Mouse (Mus musculus) kidney, adult 9 months (tissue): ENCODE measurements around the gene Lamc3.
"Not testable (repeated sequence)": the region's sequence is repeated elsewhere in the genome, so short reads cannot be mapped to it uniquely, and the experiment has no call there.

ENCODE experiments used
- DNase-seq: peaks from one replicate; pipeline ENCODE4 v3.0.0; 2022

Gene Lamc3

DNA sequence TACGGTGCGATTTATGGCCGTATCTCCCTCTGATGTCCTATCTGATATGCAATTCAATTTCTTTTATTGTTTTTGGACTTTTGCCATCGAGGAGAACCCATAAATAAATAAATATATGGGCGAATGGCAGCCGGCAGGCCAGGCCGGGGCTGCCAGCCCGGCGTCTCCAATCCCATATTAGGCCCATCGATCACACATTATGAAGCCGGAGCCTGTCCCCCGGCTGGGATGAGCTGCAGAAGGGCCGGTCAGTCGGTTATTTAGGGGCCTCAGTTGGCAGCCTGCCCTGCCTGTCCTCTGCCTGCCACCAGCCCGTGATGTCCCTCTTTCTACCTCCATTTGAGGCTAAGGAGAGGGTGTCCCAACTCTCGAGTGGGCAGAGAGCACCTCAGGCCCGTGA, 8.5 kb upstream of the Lamc3 start:
- DNase-seq: no peak

DNA sequence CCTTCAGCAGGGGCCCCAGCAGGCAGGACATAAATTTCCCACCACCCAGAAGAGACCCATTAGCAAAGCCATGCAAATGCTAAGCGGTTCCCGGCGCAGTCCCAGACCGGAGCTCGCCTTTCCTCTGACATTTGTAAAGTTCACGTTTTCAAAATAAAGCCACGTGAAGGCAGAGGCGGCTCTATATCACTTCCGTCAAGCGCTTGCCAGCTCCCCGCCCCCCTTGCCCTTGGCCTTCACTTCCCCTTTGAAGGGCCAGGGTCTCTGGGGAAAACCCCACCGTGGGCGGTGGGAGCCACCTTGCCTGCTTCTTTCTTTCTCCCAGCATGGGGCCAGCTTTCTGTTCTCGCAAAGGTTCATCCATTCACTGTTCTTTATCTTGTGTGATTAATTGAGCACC, 6.2 kb upstream of the Lamc3 start:
- DNase-seq: no peak

DNA sequence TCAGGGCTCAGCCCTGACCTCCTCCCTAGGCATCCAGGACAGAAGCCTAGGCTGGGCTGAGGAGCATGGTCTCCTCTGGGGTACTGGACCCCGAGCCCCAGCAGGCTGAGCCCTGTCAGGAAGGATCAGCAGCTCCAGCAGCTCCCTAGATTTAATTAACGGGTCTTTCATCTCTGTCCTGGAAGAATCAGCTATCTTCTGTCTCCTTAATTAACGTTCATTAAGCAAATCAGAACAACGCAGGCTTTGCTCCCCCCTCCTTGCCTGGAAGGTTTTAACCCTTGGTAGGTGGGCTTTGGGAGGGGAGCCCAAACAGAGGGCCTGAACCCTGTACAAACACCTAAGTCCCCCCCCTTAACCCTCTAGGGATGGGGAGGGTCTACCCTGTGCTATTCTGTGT, 4.0 kb upstream of the Lamc3 start:
- DNase-seq: no peak

DNA sequence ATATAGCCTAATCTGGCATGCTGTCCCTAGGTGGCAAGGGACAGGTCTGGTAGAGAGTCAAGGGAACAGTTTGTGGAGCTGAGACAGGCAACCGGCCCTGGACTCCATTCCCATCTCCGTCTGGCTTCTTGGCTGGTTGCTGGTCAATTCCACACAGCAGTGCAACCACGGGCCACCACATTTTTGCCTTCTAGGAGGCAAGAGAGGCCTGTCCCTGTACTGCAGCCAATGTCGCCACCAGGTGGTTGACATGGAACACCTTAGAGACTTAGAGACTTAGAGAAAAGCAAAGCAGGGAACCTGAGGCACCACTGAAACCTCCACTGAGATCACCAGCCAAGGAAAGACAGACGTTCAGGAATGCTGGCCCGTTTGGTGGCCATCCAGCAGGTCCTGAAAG, 2.3 kb upstream of the Lamc3 start:
- DNase-seq: peak; percentile 58

DNA sequence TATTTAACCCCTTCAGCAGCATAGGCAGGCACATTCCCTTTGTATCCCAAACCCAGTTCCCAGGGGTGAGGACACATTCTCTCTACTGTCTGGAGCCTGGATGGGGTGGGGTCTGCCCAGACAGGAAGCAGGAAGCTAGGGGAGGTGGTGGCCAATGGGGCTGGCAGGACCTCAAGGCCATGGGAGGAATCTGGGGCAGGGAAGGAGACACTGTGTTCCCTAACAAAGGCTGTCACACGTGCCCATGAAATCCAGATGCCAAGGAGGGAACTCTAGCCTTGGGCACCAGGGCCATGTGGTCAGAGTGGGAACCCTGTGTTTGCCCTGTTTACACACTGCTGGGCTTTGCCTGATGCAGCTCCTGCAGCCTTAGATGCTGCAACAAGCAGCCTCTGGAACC, 1.8 kb downstream of the Lamc3 start:
- DNase-seq: no peak

DNA sequence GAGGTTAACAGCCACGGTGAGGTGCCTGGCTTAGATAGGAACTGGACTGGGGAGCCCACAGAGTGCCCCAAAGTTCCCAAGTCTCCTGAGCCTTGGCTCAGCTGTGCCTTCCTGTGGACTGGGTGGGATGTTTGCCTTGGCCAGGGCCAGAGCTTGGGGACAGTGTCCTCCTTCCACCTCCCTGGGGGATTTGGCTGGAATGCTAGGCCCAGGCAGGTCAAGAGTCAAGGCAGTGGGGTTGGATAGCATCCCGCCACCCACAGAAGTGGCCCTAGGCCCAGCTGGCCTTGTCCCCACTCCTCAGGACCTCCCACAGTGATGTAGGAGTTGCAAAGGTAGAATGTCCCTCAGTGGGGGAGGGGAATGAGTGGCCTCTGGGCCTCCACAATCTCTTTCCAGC, 4.1 kb downstream of the Lamc3 start:
- DNase-seq: peak; percentile 48

DNA sequence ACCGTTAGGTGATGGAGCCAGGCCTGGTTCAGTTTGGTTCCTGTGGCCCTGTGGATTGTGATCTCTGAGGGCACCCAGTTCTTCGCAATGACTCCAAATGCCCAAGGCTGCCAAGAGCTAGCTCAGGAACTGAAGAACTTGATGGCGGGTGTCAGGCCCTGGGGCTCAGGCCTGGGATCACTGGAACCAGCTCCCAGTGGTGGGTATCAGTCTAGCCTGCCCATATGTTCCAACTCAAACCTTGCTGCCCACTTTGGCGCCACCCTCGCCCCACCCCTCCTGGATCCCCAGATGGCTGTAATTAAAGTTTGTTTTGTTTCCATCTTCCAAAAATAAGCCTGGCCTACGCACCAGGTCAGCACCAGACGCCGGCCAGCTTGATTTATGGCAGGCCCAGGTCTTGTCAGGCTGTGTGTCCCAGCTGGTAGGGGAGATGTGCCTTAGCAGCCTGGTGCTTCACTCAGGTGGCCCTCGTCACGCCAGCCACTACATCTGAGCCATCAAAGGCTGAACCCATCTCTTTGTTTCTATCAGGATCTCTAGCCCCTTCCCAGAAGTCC, 6.1 kb downstream of the Lamc3 start:
- DNase-seq: no peak

DNA sequence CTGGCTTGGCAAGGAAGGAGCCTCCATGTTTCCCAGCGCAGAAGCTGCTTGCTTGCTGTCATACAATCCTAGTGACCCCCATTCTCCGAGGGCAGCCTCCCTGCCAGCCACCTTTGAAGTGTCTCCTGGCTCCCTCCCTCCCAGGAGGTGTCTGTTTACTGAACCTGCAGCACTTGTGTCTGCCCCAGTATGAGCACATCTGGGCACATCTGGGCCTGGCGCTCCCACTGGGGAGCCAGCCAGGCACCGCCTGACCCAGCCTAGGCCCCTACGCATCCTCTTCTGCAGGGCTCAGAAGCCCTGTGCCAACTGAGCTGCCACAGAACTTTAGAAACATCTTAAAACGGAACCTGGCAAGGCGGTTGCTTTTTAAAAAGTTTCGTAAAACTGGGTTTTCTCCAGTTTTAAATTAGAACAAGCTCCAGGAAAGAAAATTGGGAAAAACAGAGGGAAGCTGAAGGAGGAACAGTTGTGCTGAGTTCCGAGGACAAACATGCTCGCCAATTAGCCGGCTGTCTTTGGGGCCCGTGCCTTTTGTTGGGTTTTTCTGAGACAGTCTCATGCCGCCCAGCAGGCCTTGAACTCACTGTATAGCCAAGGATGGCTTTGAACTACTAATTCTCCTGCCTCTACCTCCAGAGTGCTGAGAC, 7.3 kb downstream of the Lamc3 start:
- no peak for DNase-seq

DNA sequence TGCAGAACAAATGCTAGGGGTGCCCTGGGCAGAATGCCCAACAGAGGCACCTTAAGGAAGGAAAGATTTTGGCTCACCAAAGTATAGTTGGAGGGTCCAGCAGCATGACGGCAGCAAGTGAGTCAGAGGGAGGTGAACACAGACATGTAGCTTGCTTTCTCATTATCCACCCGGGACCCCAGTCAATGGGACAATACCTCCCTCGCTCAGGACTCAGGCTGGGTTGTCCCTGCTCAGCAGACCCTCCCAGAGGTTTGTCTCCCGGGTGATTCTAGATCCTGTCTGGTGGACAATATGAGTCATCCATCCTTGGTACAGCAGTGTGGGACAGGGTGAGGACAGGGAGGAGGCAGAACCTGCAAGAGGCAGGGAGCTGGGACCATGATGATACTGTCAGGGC, 13.8 kb downstream of the Lamc3 start:
- no peak for DNase-seq

DNA sequence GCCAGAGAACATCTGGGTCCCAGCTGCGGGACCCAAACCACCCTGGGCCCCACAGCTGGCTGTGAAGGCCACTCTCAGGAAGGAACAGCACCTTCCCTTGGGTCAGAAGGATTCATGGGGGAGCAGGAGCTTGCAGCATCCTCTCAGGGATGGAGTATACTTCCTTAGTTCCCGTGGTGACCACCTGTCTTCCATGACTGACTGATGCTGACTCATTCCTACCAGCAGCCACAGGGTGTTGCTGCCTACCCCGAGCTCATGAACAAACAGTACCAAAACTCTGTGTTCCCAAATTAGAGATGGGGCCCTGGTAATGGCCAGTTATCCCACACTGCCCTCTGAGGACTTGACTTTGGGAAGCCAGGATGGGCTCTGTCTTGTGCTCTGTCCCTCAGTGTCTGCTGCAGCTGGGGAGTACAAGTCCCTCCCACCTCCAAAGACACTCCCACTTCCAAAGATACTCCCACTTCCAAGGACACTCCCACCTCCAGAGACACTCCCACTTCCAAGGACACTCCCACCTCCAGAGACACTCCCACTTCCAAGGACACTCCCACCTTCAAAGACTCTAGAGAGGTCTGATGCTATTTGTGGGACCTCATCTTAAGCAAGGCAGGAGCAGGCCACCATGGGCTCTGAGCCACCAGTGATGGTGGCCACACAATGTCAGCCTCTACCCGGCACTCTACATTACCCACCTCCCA, 14.7 kb downstream of the Lamc3 start:
- peak; percentile 43 for DNase-seq

DNA sequence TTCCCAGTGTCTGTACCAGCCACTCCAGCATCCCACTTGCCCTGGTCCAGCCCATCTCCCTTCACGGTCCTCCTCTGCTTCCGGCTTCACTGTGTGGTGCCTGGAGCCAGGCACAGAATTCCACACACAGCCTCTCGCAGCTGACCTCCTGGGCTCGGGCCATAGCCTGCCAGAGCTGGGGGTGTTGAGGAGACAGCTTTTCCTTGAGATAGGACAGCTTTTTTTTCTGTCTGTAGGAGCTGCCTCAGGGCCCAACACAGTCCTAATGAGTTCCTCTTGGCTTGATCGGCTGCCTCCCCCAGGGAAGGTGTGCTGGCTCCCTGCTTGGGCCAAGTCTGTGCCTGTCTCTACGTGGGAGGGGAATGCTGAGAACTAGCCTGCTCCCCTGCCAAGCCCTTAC, 17.0 kb downstream of the Lamc3 start:
- no peak for DNase-seq

DNA sequence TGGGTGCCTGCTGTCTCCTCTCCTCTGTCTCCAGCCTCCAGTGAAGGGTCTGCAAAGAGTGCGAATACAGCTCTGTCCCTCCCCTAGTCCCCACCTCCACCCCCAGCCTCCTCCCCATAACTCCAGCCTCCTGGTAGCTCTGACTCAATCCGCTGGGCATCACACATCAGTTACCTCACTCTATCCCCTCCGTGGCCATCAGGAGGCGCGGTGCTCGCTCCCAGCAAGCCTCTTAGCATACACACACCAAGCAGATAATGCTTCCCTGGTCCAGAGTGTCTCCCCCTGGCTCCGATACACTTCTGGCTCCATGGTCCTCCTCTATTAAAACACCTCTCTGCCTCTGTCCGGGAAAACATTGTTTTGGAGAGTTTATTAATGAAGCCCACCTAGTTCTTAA, 17.5 kb downstream of the Lamc3 start:
- DNase-seq: no peak

DNA sequence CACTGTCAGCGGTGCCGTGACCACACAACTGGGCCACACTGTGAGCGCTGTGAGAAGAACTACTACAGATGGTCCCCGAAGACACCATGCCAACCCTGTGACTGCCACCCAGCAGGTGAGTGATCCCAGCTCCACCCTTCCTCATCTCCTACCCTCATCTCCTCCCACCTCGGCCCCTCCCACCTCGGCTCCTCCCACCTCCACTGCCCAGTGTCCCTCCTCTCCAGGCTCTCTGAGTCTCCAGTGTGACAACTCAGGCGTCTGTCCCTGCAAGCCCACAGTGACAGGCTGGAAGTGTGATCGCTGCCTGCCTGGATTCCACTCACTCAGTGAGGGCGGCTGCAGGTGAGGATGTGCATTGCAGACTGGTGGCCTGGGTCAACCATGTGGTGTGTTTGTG, 18.6 kb downstream of the Lamc3 start:
- no peak for DNase-seq

DNA sequence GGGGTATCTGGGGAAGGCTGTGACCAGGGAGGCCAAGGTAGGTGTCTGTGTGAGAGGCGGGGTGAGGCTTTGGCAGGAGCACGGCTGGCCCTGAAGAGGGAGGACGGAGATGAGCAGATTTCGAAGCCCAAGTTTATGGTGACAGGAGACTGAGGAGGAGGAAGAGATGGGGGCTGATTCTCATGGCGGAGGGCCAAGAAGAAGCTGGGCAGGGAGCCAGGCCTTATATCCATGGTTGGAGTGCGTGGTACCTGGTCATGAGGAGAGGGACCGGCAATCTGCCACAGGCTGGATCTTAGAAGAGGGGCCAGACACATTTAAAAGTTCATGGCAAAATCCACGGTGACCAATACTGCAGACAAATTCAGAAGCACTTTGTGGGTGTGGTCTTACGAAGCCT, 19.3 kb downstream of the Lamc3 start:
- no peak for DNase-seq

DNA sequence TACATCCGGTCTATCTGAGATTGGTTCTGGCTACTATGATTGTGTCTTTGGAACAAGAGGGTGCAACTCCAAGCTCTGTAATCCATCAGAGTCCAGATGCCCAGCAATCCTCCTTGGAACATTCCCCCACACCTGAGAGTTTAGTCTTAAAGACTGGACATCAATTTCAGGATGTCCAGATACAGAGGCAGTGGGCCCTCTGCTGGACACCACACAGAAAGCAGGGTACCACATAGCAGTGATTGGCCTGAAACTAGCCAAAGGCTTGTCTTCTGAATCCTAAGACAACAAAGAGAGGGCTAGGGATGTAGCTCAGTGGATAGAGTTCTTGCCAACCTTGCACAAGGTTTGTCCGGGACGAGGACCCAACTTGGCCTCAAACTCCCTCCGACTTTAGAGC, 25.5 kb downstream of the Lamc3 start:
- DNase-seq: no peak

DNA sequence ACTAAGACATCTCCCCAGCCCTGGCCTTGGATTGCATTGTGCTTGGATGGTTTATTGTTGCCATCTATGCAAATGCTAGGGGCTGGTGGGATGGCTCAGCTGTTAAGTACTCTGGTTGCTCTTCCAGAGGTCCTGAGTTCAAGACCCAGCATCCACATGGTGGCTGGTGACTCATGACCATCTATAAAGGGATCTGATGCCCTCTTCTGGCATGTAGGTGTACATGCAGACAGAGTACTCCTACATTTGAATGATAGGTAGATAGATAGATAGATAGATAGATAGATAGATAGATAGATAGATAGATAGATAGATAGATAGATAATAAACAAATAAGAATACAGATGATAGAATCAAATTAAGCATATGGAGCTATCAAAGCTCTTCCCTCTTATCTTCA, 27.1 kb downstream of the Lamc3 start:
- not testable (repeated sequence) for DNase-seq

DNA sequence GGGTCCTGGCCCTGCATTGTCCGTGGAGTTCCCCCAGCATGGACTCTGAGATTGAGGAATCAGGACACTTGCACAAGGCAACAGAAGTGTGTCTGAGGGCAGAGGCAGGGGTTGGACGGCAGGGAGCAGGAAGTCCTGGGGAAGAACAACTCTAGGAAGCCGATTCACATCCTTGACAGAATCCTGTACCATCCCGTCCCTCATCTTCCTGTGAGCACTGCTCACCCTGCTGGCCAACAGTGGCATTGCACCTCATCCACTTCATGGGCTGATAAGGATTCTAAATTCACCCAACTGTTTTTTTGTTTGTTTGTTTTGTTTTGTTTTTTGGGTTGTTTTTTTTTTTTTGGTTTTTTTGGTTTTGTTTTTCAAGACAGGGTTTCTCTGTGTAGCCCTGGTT, 28.0 kb downstream of the Lamc3 start:
- DNase-seq: peak; percentile 74

DNA sequence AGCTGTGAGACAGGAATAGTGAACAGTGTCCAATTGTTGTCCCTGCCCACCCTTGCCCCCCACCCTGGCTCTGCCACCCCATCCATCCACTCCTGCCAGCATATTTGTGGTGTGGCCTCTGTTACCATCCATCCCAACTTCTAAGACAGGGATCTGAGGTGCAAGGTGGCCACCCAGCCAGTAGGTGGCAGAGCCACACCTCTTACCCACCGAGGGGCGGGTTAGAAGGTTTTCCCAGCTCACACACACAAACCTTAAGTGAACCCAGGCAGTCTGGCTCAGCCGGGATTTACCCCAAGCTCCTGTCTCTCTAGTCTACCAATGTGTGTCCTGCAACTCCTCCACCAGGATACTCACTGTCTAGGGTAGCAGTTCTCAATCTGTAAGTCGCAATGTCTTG, 30.5 kb downstream of the Lamc3 start:
- peak; percentile 72 for DNase-seq

DNA sequence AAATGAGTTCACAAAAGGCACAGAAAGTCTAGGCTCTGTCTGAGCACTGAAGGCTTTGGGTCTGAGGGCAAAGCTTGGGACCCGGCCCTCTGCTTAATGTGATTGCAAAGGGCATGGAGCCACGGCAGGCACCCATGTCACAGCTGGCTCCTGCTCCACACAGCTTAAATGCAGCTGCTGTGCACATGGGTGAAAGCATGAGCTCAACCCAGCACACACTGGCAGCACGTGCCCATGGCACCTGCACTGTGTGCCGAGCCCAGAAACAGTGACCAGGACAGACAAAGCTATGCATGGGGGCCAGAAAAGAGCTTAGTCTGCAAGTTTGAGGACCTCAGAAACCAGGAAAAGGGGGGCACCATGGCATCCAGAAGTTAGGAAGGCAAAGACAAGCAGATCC, 36.6 kb downstream of the Lamc3 start:
- DNase-seq: no peak

DNA sequence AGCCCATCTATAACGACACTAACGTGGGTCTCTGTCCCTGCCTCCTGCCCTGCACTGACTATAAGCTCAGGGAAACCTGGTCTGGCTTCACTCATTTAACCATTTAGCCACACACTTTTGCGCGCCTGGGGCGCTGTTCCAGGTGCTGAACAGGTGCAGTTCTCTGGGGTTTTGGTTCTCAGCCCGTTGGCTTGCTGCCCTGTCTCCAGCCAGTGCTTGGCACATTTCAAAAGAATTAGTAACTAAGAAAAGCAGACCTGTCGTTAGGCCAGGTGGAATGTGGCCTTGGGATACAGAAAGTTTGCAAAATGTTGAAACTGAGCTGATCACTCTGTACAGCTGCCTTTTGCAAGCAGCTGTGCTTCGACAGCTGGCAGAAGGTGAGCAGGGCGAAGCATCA, 37.7 kb downstream of the Lamc3 start:
- DNase-seq: peak; percentile 96

DNA sequence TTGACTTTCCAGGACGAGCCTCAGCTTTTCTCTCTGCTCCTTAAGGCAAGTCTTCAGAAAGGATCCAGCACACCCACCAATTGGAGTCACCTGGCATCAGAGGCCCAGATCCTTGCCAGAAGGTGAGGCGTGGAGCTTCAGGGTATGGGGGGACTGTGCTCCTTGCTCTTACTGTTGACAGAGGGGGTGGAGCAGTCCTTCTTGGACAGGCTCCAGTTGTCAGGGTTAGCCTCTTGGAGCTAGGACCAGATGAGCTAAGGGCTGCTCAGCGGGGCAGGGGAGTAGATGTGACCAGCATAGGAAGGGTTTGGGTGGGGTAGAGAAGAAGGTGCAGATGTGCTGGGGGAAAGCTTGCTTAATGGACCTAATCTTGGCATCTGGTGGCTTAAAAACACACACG, 38.8 kb downstream of the Lamc3 start:
- DNase-seq: peak; percentile 33

DNA sequence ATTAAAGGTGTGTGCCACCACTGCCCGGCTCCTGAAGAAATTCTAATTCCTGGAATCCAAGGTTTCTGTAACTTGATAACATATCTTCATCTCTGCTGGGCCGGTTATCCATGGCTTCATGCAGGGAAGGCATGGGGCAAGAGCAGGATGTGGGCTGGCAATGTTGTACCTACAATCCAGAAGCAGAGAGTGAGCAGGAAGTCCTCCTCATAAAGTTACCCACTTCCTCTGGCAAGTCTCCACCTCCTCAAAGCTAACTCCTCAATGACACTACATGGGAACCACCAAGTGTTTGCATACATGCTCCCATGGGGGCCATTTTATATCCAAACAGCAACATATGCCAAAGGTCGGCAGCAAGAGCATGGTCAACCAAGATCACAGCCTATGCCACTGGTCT, 42.6 kb downstream of the Lamc3 start:
- no peak for DNase-seq

DNA sequence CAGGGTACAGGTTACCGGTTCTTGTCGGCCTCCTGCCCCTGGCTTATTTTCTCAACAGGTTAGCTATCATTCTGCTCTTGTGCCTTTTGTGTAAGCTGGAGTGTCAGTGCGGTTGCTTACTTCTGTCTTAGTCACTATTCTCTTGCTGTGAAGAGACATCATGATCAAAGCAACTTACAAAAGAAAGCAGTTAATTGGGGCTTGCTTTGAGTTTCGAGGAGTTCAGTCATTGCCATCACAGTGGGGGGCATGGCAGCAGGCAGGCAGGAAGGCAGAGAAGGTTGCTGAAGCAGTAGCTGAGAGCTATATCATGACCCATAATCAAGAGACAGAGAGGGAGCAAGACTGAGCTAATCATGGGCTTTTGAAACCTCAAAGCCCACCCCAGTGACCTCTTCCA, 47.5 kb downstream of the Lamc3 start:
- no peak for DNase-seq

DNA sequence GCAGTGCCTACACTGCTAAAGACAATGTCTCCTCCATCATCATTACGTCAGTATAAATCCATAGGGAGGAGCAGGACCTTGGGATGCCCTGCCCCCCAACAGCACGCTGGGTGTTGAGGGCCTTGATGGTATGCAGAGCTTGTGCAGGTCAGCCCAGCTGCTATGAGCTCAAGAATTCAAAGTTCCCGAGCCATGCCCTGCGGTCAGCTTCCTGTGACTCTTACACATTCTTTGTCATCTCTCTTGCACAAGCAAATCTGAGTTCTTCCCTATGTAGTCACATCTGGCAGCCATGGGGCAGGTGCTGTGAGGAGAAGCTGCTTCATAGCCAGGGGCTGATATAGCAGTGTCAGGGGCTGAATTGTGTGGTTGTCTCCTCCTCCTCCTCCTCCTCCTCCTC, 48.0 kb downstream of the Lamc3 start:
- DNase-seq: no peak

DNA sequence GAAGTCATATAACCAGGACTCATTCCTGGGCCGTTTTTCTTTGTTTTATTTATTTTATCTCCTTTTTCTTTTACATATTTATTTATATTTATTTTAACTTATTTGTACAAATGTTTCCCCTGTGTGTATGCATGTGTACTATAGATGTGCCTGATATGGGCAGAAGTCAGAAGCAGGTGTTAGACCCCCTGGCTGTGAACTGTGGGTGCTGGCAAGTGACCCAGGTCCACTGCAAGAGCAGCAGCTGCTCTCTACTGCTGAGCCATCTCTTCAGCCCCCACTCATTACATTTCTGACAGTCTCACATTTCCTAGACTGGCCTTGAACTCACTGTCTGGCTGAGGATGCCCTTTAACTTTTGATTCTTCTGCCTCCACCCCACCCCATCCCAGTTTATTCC, 51.2 kb downstream of the Lamc3 start:
- no peak for DNase-seq
